Mouse (Mus musculus) telencephalon, adult 2 months (tissue): Measurements from ENCODE around the gene Ppp1r11.

ENCODE experiments used
- DNase-seq: peaks from one replicate; pipeline ENCODE4 v3.0.0-alpha.2; 2011; ENCODE audit warnings: low read depth, low spot score

The Ppp1r11 gene

DNA sequence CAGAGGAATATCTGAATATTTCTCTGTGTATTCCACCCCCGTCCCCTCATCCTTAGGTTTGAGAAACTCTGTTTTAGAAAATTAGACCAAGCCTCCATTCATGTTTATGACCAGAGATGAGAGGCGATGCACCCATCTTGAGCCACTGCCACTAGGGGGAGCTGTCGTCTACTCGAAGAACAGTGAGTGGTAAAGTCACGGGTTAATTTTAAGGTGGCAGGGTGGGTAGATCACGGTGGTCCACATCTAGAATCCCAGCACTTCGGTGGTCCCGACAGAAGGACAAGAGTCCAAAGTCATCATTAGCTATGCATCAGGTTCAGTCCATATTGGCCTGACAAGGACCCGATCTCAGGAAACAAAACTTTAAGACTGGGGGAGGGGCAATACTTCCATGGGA, 36.5 kb downstream of the Ppp1r11 start:
- no peak for DNase-seq

DNA sequence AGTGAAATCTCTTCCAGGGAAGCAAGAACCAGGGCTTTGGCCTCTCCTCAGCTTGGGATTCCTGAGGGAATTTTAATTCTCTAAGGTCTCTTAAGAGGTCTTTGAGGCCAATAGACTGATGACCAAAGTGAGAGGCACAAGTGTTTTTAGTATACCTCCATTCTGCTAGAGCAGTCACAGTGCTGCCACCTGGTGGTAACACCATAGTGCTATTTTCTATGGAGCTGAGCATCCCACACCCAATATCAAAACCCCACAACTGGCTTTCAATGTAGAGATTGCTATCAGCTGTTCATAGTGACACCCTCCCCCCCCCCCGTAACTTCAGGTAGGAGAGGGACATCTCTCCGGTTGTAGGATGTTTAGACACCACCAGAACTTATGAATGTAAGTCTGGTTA, 37.4 kb downstream of the Ppp1r11 start:
- DNase-seq = peak; percentile 18

DNA sequence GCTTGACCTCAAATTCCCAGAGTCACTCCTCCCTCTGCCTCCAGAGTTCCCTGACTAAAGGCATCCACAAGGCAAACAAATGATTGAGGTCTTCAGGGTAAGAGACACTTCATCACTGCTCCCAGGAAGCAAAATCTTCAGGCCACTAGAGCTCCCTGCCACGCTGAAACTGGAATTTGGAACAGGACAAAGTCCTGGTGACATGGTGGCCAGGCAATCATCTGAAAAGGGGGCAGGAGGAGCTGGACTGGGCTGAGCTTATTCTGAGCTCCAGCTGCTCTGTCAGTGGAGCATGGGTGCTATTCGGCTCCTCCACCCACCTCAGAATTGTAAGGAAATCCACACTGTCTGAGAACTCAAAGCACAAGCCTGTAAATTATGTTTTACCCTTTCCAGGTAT, 39.5 kb downstream of the Ppp1r11 start:
- DNase-seq = no peak

DNA sequence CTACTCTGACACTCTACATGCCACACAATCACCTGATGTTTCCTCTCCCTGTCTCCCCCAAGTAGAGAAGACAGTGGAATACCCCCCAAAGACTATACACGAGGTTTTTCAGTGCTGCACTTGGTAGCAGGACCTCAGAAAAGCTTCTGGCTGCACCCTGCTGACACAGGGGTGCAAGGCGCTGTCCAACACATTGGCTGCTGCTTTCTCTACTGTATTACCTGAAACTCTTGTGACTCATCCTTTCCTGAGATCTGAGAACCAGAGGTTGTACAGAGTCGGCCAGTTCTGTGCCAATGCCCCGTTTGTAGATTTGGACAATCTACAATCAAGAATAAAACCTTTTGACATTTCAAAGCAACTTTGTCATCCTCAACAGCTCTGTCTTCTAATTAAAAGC, 41.7 kb downstream of the Ppp1r11 start:
- DNase-seq = no peak

DNA sequence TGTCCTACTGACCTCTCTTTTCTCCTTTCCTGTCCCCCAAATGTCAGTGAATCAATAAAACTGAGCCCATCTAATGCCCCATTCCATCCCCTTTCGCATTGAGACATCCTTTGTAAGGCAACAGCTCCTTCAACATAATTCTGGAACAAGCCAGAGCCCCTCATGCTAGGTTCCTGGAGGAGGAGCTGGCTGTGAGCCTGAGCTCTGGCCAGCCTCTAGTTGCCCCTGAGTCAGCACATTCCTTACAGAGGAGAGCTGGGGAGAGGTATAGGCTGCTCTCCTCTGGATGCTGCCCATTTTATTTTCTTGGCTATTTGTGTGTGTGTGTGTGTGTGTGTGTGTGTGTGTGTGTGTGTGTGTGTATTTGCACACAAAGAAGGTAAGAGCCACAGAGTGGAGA, 43.3 kb downstream of the Ppp1r11 start:
- no peak for DNase-seq

DNA sequence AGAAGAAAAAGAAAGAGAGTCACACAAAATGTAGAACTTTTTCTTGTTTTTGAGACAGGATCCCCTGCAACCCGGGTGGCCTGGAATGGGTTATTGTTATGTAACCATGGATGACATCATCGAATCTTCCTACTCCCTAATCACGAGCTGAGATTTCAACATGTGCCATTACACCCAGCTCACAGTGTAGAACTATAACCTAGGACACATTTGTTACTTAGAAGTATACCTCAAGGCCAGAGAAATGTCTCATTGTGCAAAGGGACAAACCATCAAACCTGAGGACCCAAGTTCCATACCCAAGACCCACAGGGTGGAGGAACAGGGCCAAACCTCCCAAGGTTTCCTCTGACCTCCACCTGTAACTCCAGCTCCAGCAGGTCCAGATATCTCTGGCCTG, 47.9 kb downstream of the Ppp1r11 start:
- DNase-seq = no peak

DNA sequence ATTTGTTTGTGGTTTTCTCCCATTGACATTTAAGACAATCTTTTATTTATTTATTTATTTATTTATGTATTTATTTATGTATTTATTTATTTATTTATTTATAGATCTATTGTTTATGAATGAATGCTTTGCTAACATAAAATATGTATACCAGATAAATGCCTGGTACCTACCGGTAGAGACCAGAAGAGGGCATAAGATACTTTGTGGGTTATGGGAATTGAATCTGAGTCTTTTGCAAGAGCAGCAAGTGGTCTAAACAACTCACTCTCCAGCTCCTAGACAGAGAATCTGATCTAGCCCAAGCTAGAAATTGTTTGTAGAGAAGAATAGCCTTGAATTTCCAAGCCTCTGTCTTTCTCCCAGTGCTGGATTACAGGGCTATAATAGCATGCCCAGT, 50.9 kb downstream of the Ppp1r11 start:
- no peak for DNase-seq

DNA sequence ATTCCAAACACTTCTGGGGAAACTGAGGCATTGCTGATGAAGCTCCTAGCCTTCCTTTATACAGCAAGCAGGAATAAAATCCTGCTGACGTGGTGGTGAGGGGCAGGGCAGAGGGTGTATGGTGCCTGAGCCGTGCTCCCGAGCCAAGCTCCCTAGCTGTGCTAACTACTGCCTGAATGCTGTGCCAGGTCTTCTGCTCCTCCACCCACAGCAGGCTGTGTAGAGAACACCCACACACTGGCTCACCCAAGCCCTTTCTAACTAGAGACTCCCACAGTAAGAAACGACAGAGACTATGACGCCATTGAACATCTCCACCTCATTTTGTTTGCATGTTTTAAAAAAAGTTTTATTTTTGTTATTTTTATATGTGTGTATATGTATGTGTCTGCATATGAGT, 51.5 kb downstream of the Ppp1r11 start:
- peak; percentile 49 for DNase-seq

DNA sequence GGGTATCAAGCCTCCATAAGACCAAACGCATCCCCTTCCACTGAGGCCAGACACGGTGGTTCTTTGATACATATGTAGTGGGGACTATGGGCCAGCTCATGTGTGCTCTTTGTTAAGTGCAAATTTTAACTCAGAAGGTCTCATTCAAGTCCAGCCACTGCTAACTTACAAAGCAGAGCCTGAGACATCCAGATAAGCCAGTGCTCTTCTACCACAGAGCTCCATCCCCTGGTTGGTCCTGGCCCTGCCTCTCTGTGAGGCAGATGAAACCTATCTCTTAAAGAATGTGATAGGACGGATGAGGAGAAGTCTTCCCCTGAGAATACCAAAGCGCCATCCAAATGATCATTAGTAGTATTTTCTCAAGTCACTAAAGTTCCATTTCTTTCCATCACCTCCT, 52.2 kb downstream of the Ppp1r11 start:
- no peak for DNase-seq
